Mouse (Mus musculus) limb, embryonic 12.5 days (tissue): ENCODE measurements around the gene Sec11a. TPM values are rescaled to one million over a fixed set of nuclear protein-coding genes. Genes with fewer than 3 reads are reported as not detected.
A peak's percentile ranks its signal among the peaks of the same experiment; 100 is the strongest.

Experiments used
- ATAC-seq: fragments of 200-750 bp; cut with Nextera tagmentation; 2 replicates; pipeline ENCODE4 v1.8.0; 2017; ENCODE audit warnings: low read depth, moderate TSS enrichment; ENCODE audit not compliant: insufficient number of reproducible peaks, insufficient read depth, low FRiP score, low TSS enrichment
- H3K27ac ChIP-seq: fragments of 300-500 bp; sonication (generic); 2 replicates; pipeline ENCODE4 v1.5.1; 2016; ENCODE audit warnings: mild to moderate bottlenecking, moderate library complexity
- H3K27me3 ChIP-seq: fragments of 300-500 bp; sonication (generic); 2 replicates; pipeline ENCODE4 v1.6.1; 2016; ENCODE audit warnings: mild to moderate bottlenecking, moderate library complexity
- H3K36me3 ChIP-seq: fragments of 300-500 bp; sonication (generic); 2 replicates; pipeline ENCODE4 v1.6.1; 2016; ENCODE audit warnings: mild to moderate bottlenecking, moderate library complexity
- H3K4me1 ChIP-seq: fragments of 300-500 bp; sonication (generic); replicated peaks from 2 replicates; pipeline ENCODE4 v1.6.1; 2016
- H3K4me2 ChIP-seq: fragments of 300-500 bp; sonication (generic); 2 replicates; pipeline ENCODE4 v1.6.1; 2016; ENCODE audit warnings: mild to moderate bottlenecking, moderate library complexity
- H3K4me3 ChIP-seq: fragments of 300-500 bp; sonication (generic); replicated peaks from 2 replicates; pipeline ENCODE4 v1.5.1; 2016; ENCODE audit warnings: mild to moderate bottlenecking
- H3K9ac ChIP-seq: fragments of 300-500 bp; sonication (generic); replicated peaks from 2 replicates; pipeline ENCODE4 v1.6.1; 2016; ENCODE audit warnings: mild to moderate bottlenecking, moderate library complexity
- H3K9me3 ChIP-seq: fragments of 300-500 bp; sonication (generic); 2 replicates; pipeline ENCODE4 v1.6.1; 2016; ENCODE audit warnings: mild to moderate bottlenecking, moderate library complexity
- WGBS: fragments of 180-500 bp; shearing (Covaris S2); methylation state at CpG from one replicate; pipeline ENCODE4 v1.1.7; 2016; 5-methylcytosine and 5-hydroxymethylcytosine counted together
- polyA plus RNA-seq: library from polyadenylated mRNA; unstranded; fragments of >200 nt; fragmentation: Nextera tagmentation; extraction: Ambion mirVana; gene quantifications from 2 replicates; pipeline ENCODE4 v1.2.1, GENCODE M21; 2016

Gene Sec11a
- polyA plus RNA-seq, 1 experiment from 2014 or later = 199 TPM

GRCm38 (mm10) chr7:80873038-80873437 is 74.5 kb downstream of the Sec11a start:
- no peak for ATAC-seq
- H3K9ac ChIP-seq = no peak overlapping the region
- 89% methylated on average over 5 of the region's 5 CpGs for WGBS
- H3K4me3 ChIP-seq = no peak overlapping the region
- H3K4me1 ChIP-seq = no peaks in the 10 kb centered on the region
- peaks cover 99% of the 10 kb centered on the region for H3K36me3 ChIP-seq
- H3K9me3 ChIP-seq = no peaks in the 10 kb centered on the region
- no peak overlapping the region for H3K4me2 ChIP-seq
- no peak overlapping the region for H3K27ac ChIP-seq
- H3K27me3 ChIP-seq = no peaks in the 10 kb centered on the region

DNA sequence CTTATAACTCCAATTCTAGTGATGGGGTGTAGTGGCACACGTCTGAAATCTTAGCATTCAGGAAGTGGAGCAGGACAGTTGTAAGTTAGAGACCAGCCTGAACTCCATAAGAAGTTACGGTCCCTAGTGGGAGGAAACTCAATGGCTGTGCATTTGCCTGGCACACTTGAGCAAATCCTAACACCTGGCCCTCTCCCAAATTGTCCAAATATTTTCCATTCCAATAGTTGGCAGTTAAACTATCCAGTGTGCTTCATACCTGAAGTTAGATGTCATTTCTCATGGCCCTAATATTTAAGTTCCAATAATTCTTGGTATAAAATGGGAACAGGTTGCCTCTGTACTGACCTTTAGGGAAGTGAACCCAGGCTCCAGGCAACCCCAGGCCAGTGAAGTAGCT is 78.9 kb downstream of the Sec11a start:
- Histone ChIP-seq H3K27ac (no peak overlapping the region), H3K4me1 (peaks cover 4% of the 10 kb centered on the region), H3K4me3 (no peak overlapping the region), H3K36me3 (peaks cover 99% of the 10 kb centered on the region), H3K4me2 (no peak overlapping the region), H3K27me3 (no peaks in the 10 kb centered on the region), H3K9me3 (no peaks in the 10 kb centered on the region), H3K9ac (no peak overlapping the region)
- WGBS = 90% methylated on average over 2 of the region's 2 CpGs
- no peak for ATAC-seq

DNA sequence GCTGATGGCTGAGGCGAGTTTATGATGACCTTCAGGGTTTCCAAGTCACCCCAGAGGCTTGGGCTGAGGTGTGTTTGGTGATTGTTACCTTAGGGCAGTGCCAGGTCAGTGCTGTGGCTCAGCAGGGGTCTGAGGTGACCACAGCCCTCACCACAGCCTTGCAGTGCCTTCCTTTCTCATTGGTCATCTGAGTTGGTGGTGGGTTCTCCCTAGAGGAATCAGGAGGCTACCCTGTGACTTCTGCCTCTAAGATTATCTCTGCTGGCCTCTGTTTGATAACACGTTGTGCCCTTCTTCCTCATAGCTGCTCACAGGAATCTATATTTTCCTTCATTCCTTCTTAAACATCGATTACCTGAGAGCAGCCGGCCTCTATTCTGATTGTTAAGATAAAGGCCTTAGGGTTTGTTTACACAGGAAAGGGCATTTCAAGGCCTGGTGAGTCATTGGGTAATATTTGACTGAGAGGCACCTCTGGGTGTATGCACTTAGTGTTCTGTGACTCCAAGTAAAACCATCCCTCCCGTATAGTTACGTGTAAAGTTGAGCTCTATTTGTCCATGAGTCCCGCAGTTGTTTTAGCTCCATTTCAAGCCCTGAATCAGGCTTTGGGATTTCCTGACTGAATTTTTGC is 80.9 kb downstream of the Sec11a start:
- Histone ChIP-seq H3K9me3 (no peaks in the 10 kb centered on the region), H3K4me3 (no peak overlapping the region), H3K9ac (no peak overlapping the region), H3K4me2 (no peak overlapping the region), H3K4me1 (peaks cover 23% of the 10 kb centered on the region), H3K27me3 (no peaks in the 10 kb centered on the region), H3K36me3 (peaks cover 87% of the 10 kb centered on the region), H3K27ac (no peak overlapping the region)
- WGBS = 85% methylated on average over 7 of the region's 7 CpGs
- no peak for ATAC-seq

DNA sequence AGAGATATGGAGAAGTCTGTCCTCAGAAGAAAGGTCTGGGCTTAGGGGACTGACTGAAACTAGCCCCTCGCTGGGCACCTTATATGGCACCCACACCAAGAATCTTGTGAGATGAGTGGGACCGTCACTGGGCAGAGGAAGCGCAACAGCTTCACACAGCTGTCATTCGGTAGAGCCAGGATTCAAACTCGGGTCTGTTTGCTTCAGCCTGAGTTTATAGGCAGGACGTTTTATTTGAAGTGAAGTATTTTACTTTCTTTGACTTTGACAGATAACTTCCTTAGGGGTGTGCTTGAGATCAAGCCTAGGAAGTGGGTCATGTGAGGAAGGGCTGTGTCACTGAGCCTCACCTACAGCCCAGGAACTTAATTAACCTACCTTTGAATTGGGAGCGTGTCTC is 82.1 kb downstream of the Sec11a start:
- H3K9me3 ChIP-seq = no peaks in the 10 kb centered on the region
- H3K9ac ChIP-seq = no peak overlapping the region
- H3K4me2 ChIP-seq = no peak overlapping the region
- H3K27ac ChIP-seq = no peak overlapping the region
- no peaks in the 10 kb centered on the region for H3K27me3 ChIP-seq
- WGBS = 92% methylated on average over 7 of the region's 7 CpGs
- H3K4me1 ChIP-seq = peaks cover 25% of the 10 kb centered on the region
- peaks cover 76% of the 10 kb centered on the region for H3K36me3 ChIP-seq
- H3K4me3 ChIP-seq = no peak overlapping the region
- no peak for ATAC-seq

DNA sequence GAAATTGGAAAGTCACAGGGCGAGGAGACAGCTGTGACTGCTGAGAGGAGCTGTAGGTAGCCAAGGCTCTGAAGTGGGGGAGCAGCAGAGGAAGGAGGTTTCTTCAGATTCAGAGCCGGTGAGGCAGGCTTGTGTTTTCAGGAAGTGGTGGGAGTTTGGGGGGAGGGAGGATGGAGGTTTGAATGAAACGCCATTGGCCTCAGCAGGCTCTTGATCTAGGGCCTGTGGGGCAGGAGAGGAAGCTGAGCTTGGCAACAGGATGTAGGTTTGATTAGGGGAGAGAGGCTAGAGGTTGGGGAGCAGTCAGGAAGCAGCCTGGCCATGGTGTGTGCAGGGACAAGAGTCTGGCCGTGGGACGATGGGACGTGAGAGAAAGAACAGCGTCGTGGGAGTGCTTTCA is 82.7 kb downstream of the Sec11a start:
- ATAC-seq = no peak
- Histone ChIP-seq H3K9me3 (no peaks in the 10 kb centered on the region), H3K4me1 (peaks cover 25% of the 10 kb centered on the region), H3K27me3 (no peaks in the 10 kb centered on the region), H3K4me3 (no peak overlapping the region), H3K27ac (no peak overlapping the region), H3K36me3 (peaks cover 69% of the 10 kb centered on the region), H3K4me2 (no peak overlapping the region), H3K9ac (no peak overlapping the region)
- 84% methylated on average over 8 of the region's 8 CpGs for WGBS

DNA sequence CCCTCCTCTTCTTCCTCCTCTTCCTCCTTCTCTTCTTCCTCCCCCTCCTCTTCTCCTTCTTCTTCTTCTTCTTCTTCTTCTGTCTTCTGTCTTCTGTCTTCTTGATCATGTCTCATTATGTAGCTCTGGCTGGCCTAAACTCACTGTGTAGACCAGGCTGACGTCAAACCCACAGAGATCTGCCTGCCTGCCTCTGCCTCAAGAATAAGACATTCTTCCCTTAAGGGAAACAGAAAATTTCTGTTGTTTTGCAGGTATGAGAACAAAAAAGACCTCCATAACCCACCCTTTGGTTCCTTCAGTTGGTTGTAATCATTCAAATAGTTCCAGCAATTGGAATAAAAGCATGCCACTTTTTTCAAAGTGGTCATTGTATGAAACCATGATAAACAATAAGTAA is 83.4 kb downstream of the Sec11a start:
- no peaks in the 10 kb centered on the region for H3K9me3 ChIP-seq
- H3K4me3 ChIP-seq = no peak overlapping the region
- no peak overlapping the region for H3K4me2 ChIP-seq
- no peaks in the 10 kb centered on the region for H3K27me3 ChIP-seq
- peaks cover 62% of the 10 kb centered on the region for H3K36me3 ChIP-seq
- H3K9ac ChIP-seq = no peak overlapping the region
- H3K27ac ChIP-seq = no peak overlapping the region
- WGBS = 89% methylated on average over 1 of the region's 1 CpGs
- peaks cover 25% of the 10 kb centered on the region for H3K4me1 ChIP-seq
- ATAC-seq = no peak

GRCm38 (mm10) chr7:80863520-80863919 is 84.1 kb downstream of the Sec11a start:
- Histone ChIP-seq H3K4me1 (peaks cover 25% of the 10 kb centered on the region), H3K4me2 (0 out of 2 replicates have a peak overlapping the region, but pooled peaks have one; percentile 11), H3K9me3 (no peaks in the 10 kb centered on the region), H3K4me3 (no peak overlapping the region), H3K9ac (no peak overlapping the region; the same call in 1 of the 2 replicates), H3K27me3 (no peaks in the 10 kb centered on the region), H3K27ac (no peak overlapping the region), H3K36me3 (peaks cover 56% of the 10 kb centered on the region)
- 91% methylated on average over 5 of the region's 5 CpGs for WGBS
- ATAC-seq = no peak

DNA sequence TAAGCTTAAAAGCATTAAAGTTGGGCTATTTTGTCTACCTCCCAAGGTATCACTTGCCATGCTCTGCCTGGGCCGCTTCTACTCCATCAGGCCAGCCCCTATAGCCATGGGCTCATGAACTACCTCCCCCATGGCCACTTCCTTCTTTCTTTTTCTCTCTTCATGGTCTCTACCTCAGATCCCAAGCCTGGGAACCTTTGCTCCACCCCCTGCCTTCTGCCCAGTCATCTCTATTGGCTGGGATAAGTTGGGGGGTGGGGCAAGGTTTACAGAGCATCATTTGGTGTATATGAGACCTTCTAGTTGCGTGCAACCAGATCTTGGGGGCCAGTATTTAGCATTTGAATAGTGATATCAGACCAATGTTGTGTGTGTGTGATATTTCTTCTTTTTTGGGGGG is 85.1 kb downstream of the Sec11a start:
- H3K27me3 ChIP-seq = no peaks in the 10 kb centered on the region
- peaks cover 25% of the 10 kb centered on the region for H3K4me1 ChIP-seq
- ATAC-seq = no peak
- WGBS = 92% methylated on average over 2 of the region's 2 CpGs
- no peaks in the 10 kb centered on the region for H3K9me3 ChIP-seq
- H3K27ac ChIP-seq = no peak overlapping the region
- H3K36me3 ChIP-seq = peaks cover 46% of the 10 kb centered on the region
- H3K4me2 ChIP-seq = peak overlapping the region; percentile 83
- no peak overlapping the region for H3K9ac ChIP-seq
- H3K4me3 ChIP-seq = no peak overlapping the region

DNA sequence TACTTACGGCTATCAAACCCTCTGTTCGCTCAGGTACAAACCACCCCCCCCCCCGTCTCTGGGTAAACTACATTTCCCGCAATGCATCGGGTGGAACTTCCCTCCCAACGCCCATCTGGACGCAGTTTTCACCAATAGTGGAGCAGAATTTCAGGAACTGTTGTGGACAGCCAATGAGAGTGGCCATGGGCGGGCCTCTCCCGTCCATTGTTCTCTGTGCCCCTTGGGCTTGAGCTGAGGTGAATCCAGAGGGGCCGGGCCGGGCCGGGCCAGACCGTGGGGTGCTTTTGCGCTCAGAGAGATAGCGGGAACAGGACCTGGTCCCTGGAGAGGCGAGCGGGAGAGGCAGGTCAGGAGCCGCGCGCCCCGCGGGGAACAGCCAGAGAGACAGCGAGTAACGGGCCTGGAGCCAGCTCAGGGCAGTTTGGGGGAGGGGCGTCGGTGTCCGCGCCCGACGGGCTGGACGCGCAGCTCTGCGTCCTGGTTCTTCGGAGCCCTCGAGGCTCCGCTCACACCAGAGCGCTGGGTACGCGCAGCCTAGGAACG is 86.8 kb downstream of the Sec11a start, which contains the start of gene Zscan2:
Gene Zscan2, plus strand, starts transcription at position 192 of the 546 bp plus-strand sequence.
- Histone ChIP-seq H3K27ac (peak within 1 kb of the TSS; percentile 85), H3K4me3 (peak within 1 kb of the TSS; percentile 66), H3K9me3 (no peaks in the 10 kb centered on the region), H3K27me3 (no peaks in the 10 kb centered on the region), H3K9ac (peak within 1 kb of the TSS; percentile 91), H3K4me2 (peak within 1 kb of the TSS; percentile 83), H3K36me3 (peaks cover 29% of the 10 kb centered on the region), H3K4me1 (peaks cover 25% of the 10 kb centered on the region)
- WGBS = under 1% methylated on average over 40 of the region's 40 CpGs
- ATAC-seq = peak; percentile 98

- ATAC-seq = no peak
Measured at GRCm38 (mm10) chr7:80860227-80860626, 87.4 kb downstream of the Sec11a start.

DNA sequence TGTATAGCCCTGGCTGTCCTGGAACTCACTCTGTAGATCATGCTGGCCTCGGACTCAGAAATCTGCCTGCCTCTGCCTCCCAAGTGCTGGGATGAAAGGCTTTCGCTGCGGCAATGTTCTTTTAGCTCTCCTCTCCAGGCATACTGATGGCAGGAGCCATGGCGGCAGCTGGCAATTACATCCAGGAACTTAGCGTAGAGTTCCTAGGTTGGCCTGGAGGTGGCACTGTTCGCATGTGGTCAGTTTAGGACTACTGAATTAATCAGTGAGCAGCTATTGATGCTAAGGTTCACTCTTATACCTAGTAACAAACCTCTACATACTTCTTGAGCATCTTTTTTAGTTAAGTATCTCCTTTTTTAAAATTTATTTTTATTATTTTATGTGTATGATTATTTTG is 90.4 kb downstream of the Sec11a start:
- Histone ChIP-seq H3K9ac (no peak overlapping the region), H3K27me3 (no peaks in the 10 kb centered on the region), H3K36me3 (no peaks in the 10 kb centered on the region), H3K27ac (no peak overlapping the region), H3K4me2 (no peak overlapping the region), H3K4me1 (peaks cover 7% of the 10 kb centered on the region), H3K9me3 (no peaks in the 10 kb centered on the region), H3K4me3 (no peak overlapping the region)
- 28% methylated on average over 6 of the region's 6 CpGs for WGBS
- ATAC-seq = no peak

More at GRCm38 (mm10) chr7:80860227-80860626, 87.4 kb downstream of the Sec11a start:
- Histone ChIP-seq H3K36me3 (peaks cover 23% of the 10 kb centered on the region), H3K4me3 (peak overlapping the region; percentile 66), H3K27ac (peak overlapping the region; percentile 51; the same call in 1 of the 2 replicates), H3K27me3 (no peaks in the 10 kb centered on the region), H3K9me3 (no peaks in the 10 kb centered on the region), H3K4me1 (peaks cover 25% of the 10 kb centered on the region), H3K9ac (peak overlapping the region; percentile 91), H3K4me2 (peak overlapping the region; percentile 83)
- 0% methylated on average over 13 of the region's 13 CpGs for WGBS

- Histone ChIP-seq H3K4me3 (no peak overlapping the region), H3K36me3 (no peaks in the 10 kb centered on the region), H3K9me3 (no peaks in the 10 kb centered on the region)
Measured at GRCm38 (mm10) chr7:80855316-80855715, 92.3 kb downstream of the Sec11a start.

More at GRCm38 (mm10) chr7:80855316-80855715, 92.3 kb downstream of the Sec11a start:
- Histone ChIP-seq H3K27me3 (no peaks in the 10 kb centered on the region), H3K9ac (no peak overlapping the region), H3K4me2 (no peak overlapping the region), H3K27ac (no peak overlapping the region), H3K4me1 (no peaks in the 10 kb centered on the region; the same call in 1 of the 2 replicates)
- ATAC-seq = no peak
